Mouse (Mus musculus) midbrain, embryonic 10.5 days (tissue): ENCODE results near the gene Cyp3a13. TPM values are rescaled to one million over a fixed set of nuclear protein-coding genes. Genes with fewer than 3 reads are reported as not detected.
"Not testable (repeated sequence)": the region's sequence is repeated elsewhere in the genome, so short reads cannot be mapped to it uniquely, and the experiment has no call there.

ENCODE experiments used
- DNase-seq: peaks from one replicate; pipeline ENCODE4 v3.0.0-alpha.2; 2017; ENCODE audit warnings: low spot score
- H3K27ac ChIP-seq: fragments of 300-500 bp; sonication (generic); replicated peaks from 2 replicates; pipeline ENCODE4 v1.5.1; 2016; ENCODE audit warnings: mild to moderate bottlenecking
- H3K27me3 ChIP-seq: fragments of 300-500 bp; sonication (generic); 2 replicates; pipeline ENCODE4 v1.6.1; 2016; ENCODE audit warnings: low read depth, mild to moderate bottlenecking; ENCODE audit not compliant: poor library complexity, severe bottlenecking
- H3K36me3 ChIP-seq: fragments of 300-500 bp; sonication (generic); 2 replicates; pipeline ENCODE4 v1.6.1; 2016; ENCODE audit warnings: mild to moderate bottlenecking, moderate library complexity
- H3K4me1 ChIP-seq: fragments of 300-500 bp; sonication (generic); 2 replicates; pipeline ENCODE4 v1.6.1; 2016
- H3K4me3 ChIP-seq: fragments of 300-500 bp; sonication (generic); 2 replicates; pipeline ENCODE4 v1.5.1; 2016; ENCODE audit warnings: mild to moderate bottlenecking, moderate library complexity
- H3K9me3 ChIP-seq: fragments of 300-500 bp; sonication (generic); replicated peaks from 2 replicates; pipeline ENCODE4 v1.6.1; 2016; ENCODE audit warnings: mild to moderate bottlenecking
- WGBS: fragments of 180-500 bp; shearing (Covaris S2); methylation state at CpG from one replicate; pipeline ENCODE4 v1.1.7; 2016; 5-methylcytosine and 5-hydroxymethylcytosine counted together
- polyA plus RNA-seq: library from polyadenylated mRNA; unstranded; fragments of >200 nt; fragmentation: Nextera tagmentation; extraction: Ambion mirVana; gene quantifications from 2 replicates; pipeline ENCODE4 v1.2.1, GENCODE M21; 2016

The Cyp3a13 gene
- polyA plus RNA-seq = not detected in 2 replicates

DNA sequence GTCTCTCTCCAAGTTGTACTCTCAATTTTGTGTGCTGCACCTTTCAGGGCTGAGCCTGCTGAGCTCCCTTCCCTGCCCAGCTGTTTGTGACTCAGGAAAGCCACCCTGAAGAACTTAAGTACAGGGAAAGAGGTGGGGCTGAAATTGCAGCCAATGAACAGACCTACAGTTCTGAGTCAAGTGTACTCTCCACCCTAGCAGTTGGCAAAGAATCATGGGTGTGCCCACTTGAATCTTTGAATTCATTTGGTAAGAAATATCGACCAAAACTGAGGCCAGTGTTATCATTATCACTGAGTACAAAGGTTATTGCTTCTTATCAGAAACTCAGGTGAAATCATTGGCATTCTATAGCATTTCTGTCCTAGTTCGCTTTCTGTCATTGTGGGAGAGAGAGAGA is at the start of gene Cyp3a13:
Cyp3a13 (minus strand) TSS at position 88 of the 400 bp plus-strand sequence.
- Histone ChIP-seq H3K27ac (no peak within 1 kb of the TSS), H3K9me3 (no peaks in the 10 kb centered on the region), H3K27me3 (no peaks in the 10 kb centered on the region), H3K4me1 (no peaks in the 10 kb centered on the region), H3K4me3 (no peak within 1 kb of the TSS), H3K36me3 (no peaks in the 10 kb centered on the region)
- DNase-seq = no peak
- 72% methylated on average over 2 of the region's 2 CpGs for WGBS

DNA sequence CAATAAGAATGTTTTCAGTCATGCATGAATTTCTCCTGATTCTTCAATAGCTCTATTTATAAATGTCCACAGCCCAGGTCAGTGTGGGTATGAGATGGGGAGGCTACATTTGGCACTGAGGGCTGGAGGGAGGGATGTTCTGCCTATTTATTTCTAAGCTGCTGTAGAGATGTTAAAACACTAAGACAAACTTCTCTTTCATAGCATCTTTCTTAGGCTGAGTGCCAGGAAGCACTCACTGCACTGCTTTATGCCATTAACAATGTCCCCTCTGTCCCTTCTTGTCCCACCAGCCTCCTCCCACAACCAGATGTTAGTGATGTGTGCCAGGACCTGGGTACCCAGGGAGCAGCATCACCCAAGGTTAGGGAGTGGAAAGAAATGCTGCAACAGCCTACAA is 45.1 kb upstream of the Cyp3a13 start:
- no peaks in the 10 kb centered on the region for H3K27me3 ChIP-seq
- H3K36me3 ChIP-seq = no peaks in the 10 kb centered on the region
- H3K27ac ChIP-seq = no peak overlapping the region
- H3K9me3 ChIP-seq = no peaks in the 10 kb centered on the region
- H3K4me1 ChIP-seq = peaks cover 6% of the 10 kb centered on the region; the same call in 1 of the 2 replicates
- no peak for DNase-seq
- no peak overlapping the region for H3K4me3 ChIP-seq

GRCm38 (mm10) chr5:137962945-137963344 is 41.5 kb upstream of the Cyp3a13 start, which contains the start of gene Gjc3:
Gjc3 (minus strand) TSS chr5:137963098.
- Histone ChIP-seq H3K4me3 (no peak within 1 kb of the TSS), H3K36me3 (no peaks in the 10 kb centered on the region), H3K9me3 (no peaks in the 10 kb centered on the region), H3K27ac (no peak within 1 kb of the TSS), H3K27me3 (no peaks in the 10 kb centered on the region), H3K4me1 (peaks cover 6% of the 10 kb centered on the region; the same call in 1 of the 2 replicates)
- 70% methylated on average over 8 of the region's 8 CpGs for WGBS
- DNase-seq = no peak

DNA sequence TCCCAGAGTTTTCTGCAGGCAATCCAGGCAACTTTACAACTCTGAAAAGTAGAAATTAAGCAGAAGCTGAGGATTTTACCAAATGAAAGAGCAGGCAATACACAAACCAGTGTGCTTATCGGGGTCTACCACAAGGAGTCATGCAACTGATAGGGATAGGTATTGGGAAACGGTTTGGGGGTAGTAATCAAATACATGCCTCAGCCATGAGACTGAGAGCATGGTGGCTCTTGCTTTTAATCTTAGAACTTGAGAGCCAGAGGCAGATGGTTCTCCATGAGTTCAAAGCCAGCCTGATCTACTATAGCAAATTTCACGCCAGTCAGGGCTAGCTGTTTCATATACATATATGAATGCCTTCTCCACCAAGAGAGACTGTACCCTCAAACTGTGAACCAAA is 35.0 kb upstream of the Cyp3a13 start:
- Histone ChIP-seq H3K4me1 (no peaks in the 10 kb centered on the region), H3K4me3 (no peak overlapping the region), H3K27ac (no peak overlapping the region), H3K36me3 (no peaks in the 10 kb centered on the region), H3K27me3 (no peaks in the 10 kb centered on the region), H3K9me3 (no peaks in the 10 kb centered on the region)
- 87% methylated on average over 3 of the region's 3 CpGs for WGBS
- DNase-seq = no peak

GRCm38 (mm10) chr5:137951218-137951617 is 29.8 kb upstream of the Cyp3a13 start:
- no peaks in the 10 kb centered on the region for H3K4me1 ChIP-seq
- 46% methylated on average over 6 of the region's 6 CpGs for WGBS
- H3K27me3 ChIP-seq = no peaks in the 10 kb centered on the region
- no peaks in the 10 kb centered on the region for H3K36me3 ChIP-seq
- no peaks in the 10 kb centered on the region for H3K9me3 ChIP-seq
- H3K4me3 ChIP-seq = no peak overlapping the region
- no peak overlapping the region for H3K27ac ChIP-seq
- no peak for DNase-seq

DNA sequence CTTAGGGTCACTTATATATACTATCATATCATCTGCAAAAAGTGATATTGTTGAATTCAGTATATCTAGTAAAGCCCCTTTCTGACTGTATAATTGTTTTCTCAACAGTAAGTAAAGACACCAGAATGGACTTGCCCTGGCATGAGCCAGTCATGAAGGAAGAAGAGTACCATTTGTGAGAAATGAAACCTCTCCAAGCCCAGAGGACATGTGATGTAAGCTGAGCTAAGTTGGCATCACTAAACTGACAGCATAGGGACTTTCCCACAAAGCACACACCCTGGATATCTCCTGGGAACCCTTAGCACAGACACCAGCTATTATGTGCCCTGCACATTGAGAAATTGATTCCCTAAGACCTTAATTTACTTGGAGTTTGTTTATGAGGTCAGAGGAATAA is 25.9 kb upstream of the Cyp3a13 start:
- Histone ChIP-seq H3K36me3 (no peaks in the 10 kb centered on the region), H3K4me1 (no peaks in the 10 kb centered on the region), H3K9me3 (no peaks in the 10 kb centered on the region), H3K27me3 (no peaks in the 10 kb centered on the region), H3K27ac (no peak overlapping the region), H3K4me3 (no peak overlapping the region)
- DNase-seq = no peak

DNA sequence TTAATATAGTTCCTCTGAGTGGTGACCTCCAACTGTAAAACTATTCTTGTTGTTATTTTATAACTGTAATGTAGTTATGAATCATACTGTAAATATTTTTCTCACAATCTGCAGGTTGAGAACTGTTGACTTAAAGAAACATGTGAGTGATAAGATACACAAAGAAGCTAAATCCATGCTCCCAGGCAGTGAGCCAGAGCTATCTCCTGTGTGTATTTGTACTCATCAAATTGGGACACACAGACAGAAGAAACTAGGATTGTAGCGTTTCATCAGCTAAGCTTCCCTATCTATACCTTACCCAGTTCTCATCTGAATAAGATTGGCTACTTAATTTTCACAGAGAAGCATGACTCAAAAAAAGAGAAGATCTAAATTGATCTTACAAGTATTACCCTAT is 21.7 kb upstream of the Cyp3a13 start:
- H3K27me3 ChIP-seq = no peaks in the 10 kb centered on the region
- H3K27ac ChIP-seq = no peak overlapping the region
- 84% methylated on average over 1 of the region's 1 CpGs for WGBS
- H3K4me1 ChIP-seq = no peaks in the 10 kb centered on the region
- no peak overlapping the region for H3K4me3 ChIP-seq
- no peaks in the 10 kb centered on the region for H3K36me3 ChIP-seq
- H3K9me3 ChIP-seq = no peaks in the 10 kb centered on the region
- no peak for DNase-seq

DNA sequence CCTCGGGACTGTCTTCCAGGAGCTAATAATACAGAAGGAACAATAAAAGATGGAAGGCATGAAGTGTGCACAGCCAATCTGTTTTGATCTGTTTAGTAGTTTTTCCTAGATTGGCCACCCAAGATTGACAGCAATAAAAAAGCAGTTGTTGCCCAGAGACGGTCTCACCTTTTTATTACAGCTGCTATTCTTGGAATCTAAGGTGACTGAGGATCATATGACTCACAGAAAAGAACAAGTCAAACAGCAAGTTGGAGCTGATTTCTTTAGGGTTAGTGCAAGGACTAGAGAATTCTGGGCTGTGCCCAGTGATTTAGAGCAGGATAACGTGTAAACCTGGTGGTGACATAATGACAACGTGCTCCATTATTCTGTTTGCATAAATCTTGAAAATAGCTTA is 19.5 kb upstream of the Cyp3a13 start:
- Histone ChIP-seq H3K9me3 (no peaks in the 10 kb centered on the region), H3K36me3 (no peaks in the 10 kb centered on the region), H3K27ac (no peak overlapping the region), H3K4me3 (no peak overlapping the region), H3K4me1 (no peaks in the 10 kb centered on the region), H3K27me3 (no peaks in the 10 kb centered on the region)
- 87% methylated on average over 4 of the region's 4 CpGs for WGBS
- no peak for DNase-seq

DNA sequence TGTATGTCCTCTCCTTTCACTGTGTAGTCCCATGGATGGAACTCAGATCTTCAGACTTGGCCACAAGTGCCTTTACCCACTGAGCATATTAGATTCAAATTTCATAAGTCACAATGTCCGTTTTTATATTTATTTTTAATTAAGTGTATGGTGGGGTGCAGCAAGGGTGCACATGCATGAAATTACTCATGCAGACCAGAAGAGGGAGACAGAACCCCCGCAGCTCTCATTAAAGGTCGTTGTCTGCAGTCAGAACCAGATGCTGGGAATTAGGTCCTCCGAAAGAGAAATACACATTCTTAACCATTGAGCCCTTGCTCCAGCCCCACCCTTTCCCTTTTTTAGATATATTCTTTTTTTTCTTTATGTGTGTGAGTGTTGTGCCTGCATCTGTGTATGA is 15.8 kb upstream of the Cyp3a13 start:
- WGBS = 70% methylated on average over 4 of the region's 4 CpGs

GRCm38 (mm10) chr5:137936486-137936885 is 15.1 kb upstream of the Cyp3a13 start:
- no peak overlapping the region for H3K27ac ChIP-seq
- no peak for DNase-seq
- H3K4me1 ChIP-seq = no peaks in the 10 kb centered on the region
- no peak overlapping the region for H3K4me3 ChIP-seq
- no peaks in the 10 kb centered on the region for H3K36me3 ChIP-seq
- H3K9me3 ChIP-seq = no peaks in the 10 kb centered on the region
- H3K27me3 ChIP-seq = no peaks in the 10 kb centered on the region
- 91% methylated on average over 2 of the region's 2 CpGs for WGBS

More for the DNA sequence above, 15.8 kb upstream of the Cyp3a13 start:
- Histone ChIP-seq H3K36me3 (no peaks in the 10 kb centered on the region), H3K27ac (no peak overlapping the region), H3K9me3 (no peaks in the 10 kb centered on the region), H3K4me3 (no peak overlapping the region), H3K27me3 (no peaks in the 10 kb centered on the region), H3K4me1 (no peaks in the 10 kb centered on the region)
- no peak for DNase-seq

- not testable (repeated sequence) for DNase-seq, H3K4me1 ChIP-seq, H3K4me3 ChIP-seq, H3K9me3 ChIP-seq, H3K36me3 ChIP-seq, H3K27me3 ChIP-seq, H3K27ac ChIP-seq
- WGBS = 74% methylated on average over 2 of the region's 2 CpGs
Observed at GRCm38 (mm10) chr5:137933934-137934333, 12.5 kb upstream of the Cyp3a13 start.

GRCm38 (mm10) chr5:137928439-137928838 is 7.0 kb upstream of the Cyp3a13 start:
- no peak overlapping the region for H3K27ac ChIP-seq
- H3K4me3 ChIP-seq = no peak overlapping the region
- H3K36me3 ChIP-seq = no peaks in the 10 kb centered on the region
- WGBS = 84% methylated on average over 11 of the region's 11 CpGs
- DNase-seq = no peak
- H3K4me1 ChIP-seq = no peaks in the 10 kb centered on the region
- H3K9me3 ChIP-seq = no peaks in the 10 kb centered on the region
- no peaks in the 10 kb centered on the region for H3K27me3 ChIP-seq

DNA sequence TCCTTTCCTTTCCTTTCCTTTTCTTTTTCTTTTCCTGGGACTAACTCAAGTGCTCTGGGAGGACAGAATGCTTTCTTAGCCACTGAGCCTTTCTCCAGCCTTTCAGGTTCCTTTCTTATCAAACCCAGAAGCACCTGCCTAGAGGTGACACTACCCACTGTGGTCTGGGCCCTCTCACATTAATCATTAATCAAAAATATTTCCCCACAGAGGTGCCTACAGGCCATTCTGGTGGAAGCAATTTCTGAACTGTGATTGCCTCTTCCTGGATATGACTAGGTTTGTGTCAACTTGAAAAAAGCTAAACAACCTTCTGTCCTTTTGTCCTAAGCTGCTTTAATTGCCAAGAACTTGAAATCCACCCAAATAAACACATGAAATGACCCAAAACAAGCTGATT is 752 bp upstream of the Cyp3a13 start:
- Histone ChIP-seq H3K27me3 (no peaks in the 10 kb centered on the region), H3K36me3 (no peaks in the 10 kb centered on the region), H3K9me3 (no peaks in the 10 kb centered on the region), H3K4me3 (no peak overlapping the region), H3K4me1 (no peaks in the 10 kb centered on the region), H3K27ac (no peak overlapping the region)
- no peak for DNase-seq

GRCm38 (mm10) chr5:137915550-137915949 is 5.9 kb downstream of the Cyp3a13 start:
- Histone ChIP-seq H3K27ac (no peak overlapping the region), H3K4me1 (no peaks in the 10 kb centered on the region), H3K36me3 (no peaks in the 10 kb centered on the region), H3K4me3 (no peak overlapping the region), H3K27me3 (no peaks in the 10 kb centered on the region), H3K9me3 (no peaks in the 10 kb centered on the region)
- DNase-seq = no peak
- WGBS = 83% methylated on average over 6 of the region's 6 CpGs
